Mouse (Mus musculus) macrophage (primary cell): Measurements from ENCODE around the gene Pawr. TPM values are rescaled to one million over a fixed set of nuclear protein-coding genes. Genes with fewer than 3 reads are reported as not detected.
"Not testable (repeated sequence)": the region's sequence is repeated elsewhere in the genome, so short reads cannot be mapped to it uniquely, and the experiment has no call there.

Source experiments
- H3K27ac ChIP-seq: fragments of 350-480 bp; formaldehyde crosslinking; 2 replicates; pipeline ENCODE4 v1.9.0; 2021
- H3K36me3 ChIP-seq: fragments of 350-480 bp; formaldehyde crosslinking; 2 replicates; pipeline ENCODE4 v1.9.0; 2021; ENCODE audit errors: inconsistent target
- H3K4me3 ChIP-seq: fragments of 350-480 bp; formaldehyde crosslinking; 2 replicates; pipeline ENCODE4 v1.9.0; 2021; ENCODE audit errors: inconsistent target
- H3K79me2 ChIP-seq: fragments of 350-480 bp; formaldehyde crosslinking; 2 replicates; pipeline ENCODE4 v1.9.0; 2021; ENCODE audit errors: inconsistent target
- WGBS: methylation state at CpG from one replicate; pipeline ENCODE4 v1.1.7; 2026; ENCODE audit warnings: inconsistent platforms; ENCODE audit not compliant: missing documents; 5-methylcytosine and 5-hydroxymethylcytosine counted together
- polyA plus RNA-seq: library from polyadenylated mRNA; stranded (reverse); fragments of 250-400 nt; gene quantifications from 3 replicates; pipeline ENCODE4 v1.2.4, GENCODE M21; 2018; ENCODE audit warnings: inconsistent platforms

Gene Pawr
- polyA plus RNA-seq, 1 experiment from 2014 or later = not detected

- Histone ChIP-seq H3K36me3 (no peaks in the 10 kb centered on the region), H3K79me2 (no peaks in the 10 kb centered on the region), H3K27ac (no peak overlapping the region), H3K4me3 (no peak overlapping the region)
- 95% methylated on average over 7 of the region's 7 CpGs for WGBS
These were observed 74.0 kb downstream of the Pawr start for GRCm38 (mm10) chr10:108405931-108406330.

- no peak overlapping the region for H3K4me3 ChIP-seq
- no peaks in the 10 kb centered on the region for H3K36me3 ChIP-seq
- WGBS = 87% methylated on average over 12 of the region's 12 CpGs
- H3K79me2 ChIP-seq = no peaks in the 10 kb centered on the region
- no peak overlapping the region for H3K27ac ChIP-seq
These were observed 75.2 kb downstream of the Pawr start for GRCm38 (mm10) chr10:108406798-108407754.

GRCm38 (mm10) chr10:108408025-108408424 lies 76.1 kb downstream of the Pawr start:
- no peaks in the 10 kb centered on the region for H3K36me3 ChIP-seq
- H3K4me3 ChIP-seq = no peak overlapping the region
- 90% methylated on average over 5 of the region's 5 CpGs for WGBS
- no peak overlapping the region for H3K27ac ChIP-seq
- no peaks in the 10 kb centered on the region for H3K79me2 ChIP-seq

- no peak overlapping the region for H3K4me3 ChIP-seq
- 94% methylated on average over 6 of the region's 6 CpGs for WGBS
- no peaks in the 10 kb centered on the region for H3K36me3 ChIP-seq
- no peak overlapping the region for H3K27ac ChIP-seq
- H3K79me2 ChIP-seq = no peaks in the 10 kb centered on the region
These were observed 76.5 kb downstream of the Pawr start for GRCm38 (mm10) chr10:108408437-108408836.

GRCm38 (mm10) chr10:108408986-108409385 lies 77.1 kb downstream of the Pawr start:
- Histone ChIP-seq H3K79me2 (no peaks in the 10 kb centered on the region), H3K4me3 (no peak overlapping the region), H3K27ac (no peak overlapping the region), H3K36me3 (no peaks in the 10 kb centered on the region)
- WGBS = 83% methylated on average over 6 of the region's 6 CpGs

- no peak overlapping the region for H3K4me3 ChIP-seq
- 88% methylated on average over 6 of the region's 6 CpGs for WGBS
- H3K27ac ChIP-seq = no peak overlapping the region
- H3K79me2 ChIP-seq = no peaks in the 10 kb centered on the region
- no peaks in the 10 kb centered on the region for H3K36me3 ChIP-seq
These were observed 77.6 kb downstream of the Pawr start for GRCm38 (mm10) chr10:108409529-108409928.

GRCm38 (mm10) chr10:108414936-108415635 lies 83.2 kb downstream of the Pawr start:
- 94% methylated on average over 14 of the region's 14 CpGs for WGBS
- H3K36me3 ChIP-seq = no peaks in the 10 kb centered on the region
- no peaks in the 10 kb centered on the region for H3K79me2 ChIP-seq
- H3K27ac ChIP-seq = no peak overlapping the region
- H3K4me3 ChIP-seq = no peak overlapping the region

GRCm38 (mm10) chr10:108417448-108417847 lies 85.5 kb downstream of the Pawr start:
- no peak overlapping the region for H3K27ac ChIP-seq
- WGBS = 29% methylated on average over 5 of the region's 5 CpGs
- no peaks in the 10 kb centered on the region for H3K79me2 ChIP-seq

GRCm38 (mm10) chr10:108430553-108430952 lies 98.6 kb downstream of the Pawr start:
- Histone ChIP-seq H3K79me2 (no peaks in the 10 kb centered on the region), H3K36me3 (no peaks in the 10 kb centered on the region), H3K4me3 (no peak overlapping the region), H3K27ac (no peak overlapping the region)
- whole genome bisulfite sequencing = 93% methylated on average over 10 of the region's 10 CpGs

More at GRCm38 (mm10) chr10:108417448-108417847, 85.5 kb downstream of the Pawr start:
- Histone ChIP-seq H3K36me3 (no peaks in the 10 kb centered on the region), H3K4me3 (no peak overlapping the region)

- Histone ChIP-seq H3K4me3 (no peak overlapping the region), H3K36me3 (no peaks in the 10 kb centered on the region), H3K79me2 (no peaks in the 10 kb centered on the region), H3K27ac (no peak overlapping the region)
- 79% methylated on average over 10 of the region's 10 CpGs for WGBS
These were observed 100.3 kb downstream of the Pawr start for GRCm38 (mm10) chr10:108432194-108432593.

- no peaks in the 10 kb centered on the region for H3K36me3 ChIP-seq
- no peak overlapping the region for H3K4me3 ChIP-seq
- H3K27ac ChIP-seq = no peak overlapping the region
- H3K79me2 ChIP-seq = no peaks in the 10 kb centered on the region
- 4% methylated on average over 15 of the region's 15 CpGs for WGBS
These were observed 102.1 kb downstream of the Pawr start for GRCm38 (mm10) chr10:108433976-108434375.

GRCm38 (mm10) chr10:108435616-108436015 lies 103.7 kb downstream of the Pawr start:
- Histone ChIP-seq H3K79me2 (no peaks in the 10 kb centered on the region), H3K27ac (no peak overlapping the region), H3K4me3 (no peak overlapping the region), H3K36me3 (no peaks in the 10 kb centered on the region)
- WGBS = 25% methylated on average over 2 of the region's 5 CpGs

- Histone ChIP-seq H3K27ac (no peak overlapping the region), H3K79me2 (no peaks in the 10 kb centered on the region), H3K36me3 (no peaks in the 10 kb centered on the region), H3K4me3 (no peak overlapping the region)
- 88% methylated on average over 8 of the region's 8 CpGs for WGBS
These were observed 104.4 kb downstream of the Pawr start for GRCm38 (mm10) chr10:108436365-108436764.

- H3K36me3 ChIP-seq, H3K79me2 ChIP-seq, H3K27ac ChIP-seq, H3K4me3 ChIP-seq: not testable (repeated sequence)
- 98% methylated on average over 5 of the region's 5 CpGs for WGBS
These were observed 108.3 kb downstream of the Pawr start for GRCm38 (mm10) chr10:108440251-108440650.
